Mouse (Mus musculus) hindbrain, embryonic 12.5 days (tissue): ENCODE data around the gene Lbx2. TPM values are rescaled to one million over a fixed set of nuclear protein-coding genes. Genes with fewer than 3 reads are reported as not detected.

Source experiments
- ATAC-seq: fragments of 200-750 bp; cut with Nextera tagmentation; 2 replicates; pipeline ENCODE4 v1.8.0; 2017; ENCODE audit warnings: moderate TSS enrichment; ENCODE audit not compliant: low FRiP score
- H3K27ac ChIP-seq: fragments of 300-500 bp; sonication (generic); 2 replicates; pipeline ENCODE4 v1.5.1; 2016; ENCODE audit warnings: mild to moderate bottlenecking
- H3K27me3 ChIP-seq: fragments of 300-500 bp; sonication (generic); 2 replicates; pipeline ENCODE4 v1.6.1; 2016; ENCODE audit warnings: mild to moderate bottlenecking
- H3K36me3 ChIP-seq: fragments of 300-500 bp; sonication (generic); 2 replicates; pipeline ENCODE4 v1.6.1; 2016; ENCODE audit warnings: mild to moderate bottlenecking
- H3K4me1 ChIP-seq: fragments of 300-500 bp; sonication (generic); 2 replicates; pipeline ENCODE4 v1.6.1; 2016
- H3K4me2 ChIP-seq: fragments of 300-500 bp; sonication (generic); replicated peaks from 2 replicates; pipeline ENCODE4 v1.6.1; 2016; ENCODE audit warnings: mild to moderate bottlenecking
- H3K4me3 ChIP-seq: fragments of 300-500 bp; sonication (generic); 2 replicates; pipeline ENCODE4 v1.5.1; 2016; ENCODE audit warnings: mild to moderate bottlenecking
- H3K9ac ChIP-seq: fragments of 300-500 bp; sonication (generic); 2 replicates; pipeline ENCODE4 v1.6.1; 2016; ENCODE audit warnings: mild to moderate bottlenecking, moderate library complexity
- H3K9me3 ChIP-seq: fragments of 300-500 bp; sonication (generic); replicated peaks from 2 replicates; pipeline ENCODE4 v1.6.1; 2016; ENCODE audit warnings: mild to moderate bottlenecking
- WGBS: fragments of 180-500 bp; shearing (Covaris S2); methylation state at CpG from one replicate; pipeline ENCODE4 v1.1.7; 2016; 5-methylcytosine and 5-hydroxymethylcytosine counted together
- microRNA counts: library from miRNA; unstranded; fragments of <30 nt; microRNA quantifications from one replicate; lab custom pipeline; 2017
- microRNA-seq: library from miRNA; unstranded; fragments of <30 nt; microRNA quantifications from one replicate; pipeline ENCODE4, GENCODE M21; 2017
- polyA plus RNA-seq: library from polyadenylated mRNA; unstranded; fragments of >200 nt; fragmentation: Nextera tagmentation; extraction: Ambion mirVana; gene quantifications from 2 replicates; pipeline ENCODE4 v1.2.1, GENCODE M21; 2016

The Lbx2 gene
- polyA plus RNA-seq, 1 experiment from 2014 or later, result not detected

DNA sequence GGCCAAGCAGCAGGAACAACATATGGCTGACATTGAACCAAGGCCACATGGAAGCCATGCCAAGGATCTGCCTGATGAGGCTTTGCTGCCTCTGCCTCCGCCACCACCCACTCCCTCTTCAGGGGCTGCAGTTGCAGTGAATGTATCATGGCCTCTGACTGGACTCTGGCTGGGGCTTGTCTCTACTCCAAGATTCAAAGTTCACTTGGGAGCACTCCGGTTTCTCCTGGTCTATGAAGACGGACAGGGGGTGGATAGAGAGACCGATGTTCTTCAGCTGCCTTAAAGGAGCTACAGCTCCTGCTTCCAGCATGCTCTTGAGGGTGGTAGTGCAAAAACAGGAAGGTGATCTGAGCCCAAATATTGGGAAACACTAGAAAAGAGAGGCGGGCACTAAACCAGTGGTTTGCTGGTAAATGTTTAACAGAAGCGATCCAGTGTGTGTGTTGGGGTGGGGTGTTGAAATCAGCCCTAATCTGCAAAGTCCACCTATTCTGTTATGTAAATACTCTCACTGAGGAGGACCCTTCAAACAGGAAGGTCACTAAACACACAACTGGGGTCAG is 45.4 kb downstream of the Lbx2 start:
- Histone ChIP-seq H3K27ac (no peak overlapping the region), H3K4me1 (peaks cover 18% of the 10 kb centered on the region), H3K36me3 (no peaks in the 10 kb centered on the region), H3K27me3 (peaks cover 16% of the 10 kb centered on the region), H3K4me3 (no peak overlapping the region), H3K9ac (no peak overlapping the region), H3K9me3 (no peaks in the 10 kb centered on the region), H3K4me2 (no peak overlapping the region)
- ATAC-seq, result no peak
- 73% methylated on average over 6 of the region's 6 CpGs for WGBS

DNA sequence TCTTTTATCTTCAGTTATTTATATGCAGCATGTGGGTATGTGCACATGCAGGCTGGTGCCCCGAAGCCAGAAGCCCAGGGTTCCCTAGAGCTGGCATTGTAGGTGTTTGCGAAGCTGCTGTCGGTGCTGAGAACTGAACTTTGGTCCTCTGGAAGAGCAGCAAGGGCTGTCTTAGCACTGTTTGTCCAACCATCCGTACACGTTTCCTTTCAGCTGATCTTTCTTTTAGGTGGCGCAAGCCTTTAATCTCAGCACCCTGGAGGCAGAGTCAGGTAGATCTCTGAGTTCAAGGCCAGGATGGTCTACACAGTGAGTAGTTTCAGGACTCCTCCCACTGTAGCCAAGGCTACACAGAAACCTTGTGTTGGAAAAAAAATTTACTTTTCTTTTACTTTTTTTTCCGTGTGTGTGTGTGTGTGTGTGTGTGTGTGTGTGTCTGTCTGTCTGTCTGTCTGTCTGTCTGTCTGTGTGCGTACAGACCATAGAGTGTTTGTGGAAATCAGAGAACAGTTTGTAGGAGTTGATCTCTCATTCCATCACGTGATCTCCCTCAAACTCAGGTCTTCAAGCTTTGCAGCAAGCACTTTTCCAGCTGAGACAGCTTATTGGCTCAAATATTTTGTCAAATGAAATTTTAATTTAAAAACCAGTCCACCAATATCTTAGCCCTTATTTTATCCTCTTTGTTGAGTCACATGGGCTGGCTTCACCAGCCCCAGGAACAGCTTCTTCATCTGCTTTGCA is 46.2 kb downstream of the Lbx2 start:
- peaks cover 16% of the 10 kb centered on the region for H3K27me3 ChIP-seq
- H3K4me1 ChIP-seq, result peaks cover 22% of the 10 kb centered on the region
- no peaks in the 10 kb centered on the region for H3K36me3 ChIP-seq
- H3K4me3 ChIP-seq, result no peak overlapping the region
- H3K9me3 ChIP-seq, result no peaks in the 10 kb centered on the region
- H3K9ac ChIP-seq, result no peak overlapping the region
- WGBS, result 89% methylated on average over 9 of the region's 9 CpGs
- no peak for ATAC-seq
- H3K4me2 ChIP-seq, result no peak overlapping the region
- no peak overlapping the region for H3K27ac ChIP-seq

DNA sequence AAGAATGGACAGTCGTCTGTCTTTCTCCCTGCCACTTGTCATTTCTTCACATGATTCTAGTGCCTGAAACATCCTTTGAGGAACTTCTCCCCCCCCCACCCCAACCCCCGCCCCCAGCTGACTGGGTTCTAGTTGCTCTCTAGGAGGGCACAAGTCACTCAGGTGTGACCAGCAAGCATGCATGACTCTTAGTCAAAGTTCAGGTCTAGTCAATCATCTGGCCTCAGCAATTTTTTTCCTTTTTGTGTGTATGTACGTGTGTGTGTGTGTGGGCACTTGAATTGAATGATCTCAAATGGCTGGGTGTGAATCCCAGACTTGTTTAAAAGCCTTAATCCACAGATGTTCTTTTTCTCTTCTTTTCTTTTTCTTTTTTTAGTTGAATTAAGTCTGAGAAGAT is 48.1 kb downstream of the Lbx2 start:
- Histone ChIP-seq H3K4me1 (peaks cover 41% of the 10 kb centered on the region), H3K36me3 (no peaks in the 10 kb centered on the region), H3K4me3 (no peak overlapping the region), H3K27me3 (peaks cover 16% of the 10 kb centered on the region), H3K27ac (no peak overlapping the region), H3K9me3 (no peaks in the 10 kb centered on the region), H3K9ac (no peak overlapping the region), H3K4me2 (no peak overlapping the region)
- WGBS, result 72% methylated on average over 3 of the region's 3 CpGs
- ATAC-seq, result no peak

DNA sequence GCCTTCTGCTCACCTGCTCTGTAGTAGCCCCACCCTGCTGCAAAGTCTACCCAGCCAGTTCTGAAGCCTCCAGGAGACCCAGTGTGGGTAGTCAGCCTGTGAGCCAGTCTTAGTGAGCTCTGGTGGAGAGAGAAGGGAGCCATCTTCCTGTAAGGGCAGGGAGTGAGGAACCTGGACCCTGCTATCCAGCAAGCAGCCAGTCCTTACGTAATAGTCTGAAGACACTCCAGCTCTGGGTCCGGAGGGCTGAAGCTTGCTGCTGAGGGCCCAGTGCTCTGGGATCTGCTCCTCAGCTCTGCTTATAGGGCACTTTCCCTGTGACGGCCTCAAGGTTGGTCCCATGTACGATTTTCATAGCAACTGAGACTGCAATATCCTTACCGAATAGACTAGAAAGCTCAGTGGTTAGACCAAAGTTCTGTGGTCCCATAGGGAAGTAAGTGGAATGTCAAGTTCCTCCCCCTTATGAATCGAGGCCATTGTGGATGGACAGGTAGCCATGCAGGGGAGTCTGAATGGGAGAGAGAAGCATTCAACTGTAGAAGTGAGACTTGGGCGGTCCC is 48.9 kb downstream of the Lbx2 start, which contains the start of gene Rtkn:
TSS of gene Rtkn (plus strand) at position 513 of the 563 bp plus-strand sequence.
- Histone ChIP-seq H3K9me3 (no peaks in the 10 kb centered on the region), H3K4me3 (peak within 1 kb of the TSS; percentile 41), H3K4me1 (peaks cover 42% of the 10 kb centered on the region), H3K4me2 (peak within 1 kb of the TSS; percentile 72), H3K27me3 (peaks cover 16% of the 10 kb centered on the region), H3K27ac (peak within 1 kb of the TSS; percentile 93), H3K9ac (peak within 1 kb of the TSS; percentile 70), H3K36me3 (no peaks in the 10 kb centered on the region)
- WGBS, result 55% methylated on average over 7 of the region's 7 CpGs
- no peak for ATAC-seq

DNA sequence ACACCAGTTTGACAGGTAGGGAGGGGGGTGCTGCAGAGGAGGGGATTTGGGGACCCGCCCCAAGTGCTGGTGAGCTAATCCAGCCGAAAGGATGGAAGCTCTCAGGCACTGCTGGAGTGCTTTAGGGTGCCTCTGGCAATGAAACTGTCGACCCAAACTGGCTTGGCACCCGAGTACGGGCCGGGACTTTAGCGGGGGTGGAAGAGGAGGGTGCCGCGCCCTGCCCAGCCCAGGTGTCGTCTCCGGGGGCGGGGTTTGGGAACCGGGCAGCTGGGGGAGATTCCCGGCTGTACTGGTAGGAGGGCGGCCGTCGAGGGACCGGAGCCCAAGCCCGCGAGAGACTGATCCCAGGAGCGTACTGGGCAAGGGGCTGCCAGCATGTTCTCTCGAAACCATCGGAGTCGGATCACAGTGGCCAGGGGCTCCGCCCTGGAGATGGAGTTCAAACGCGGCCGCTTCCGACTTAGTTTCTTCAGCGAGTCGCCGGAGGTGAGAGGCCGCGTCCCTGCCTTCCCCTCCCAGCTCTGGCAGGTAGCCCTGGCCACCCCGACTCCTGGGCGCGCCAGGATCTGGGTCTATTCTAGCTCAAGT is 49.5 kb downstream of the Lbx2 start:
- Histone ChIP-seq H3K4me2 (peak overlapping the region; percentile 72), H3K9ac (peak overlapping the region; percentile 70), H3K4me3 (peak overlapping the region; percentile 41), H3K36me3 (no peaks in the 10 kb centered on the region), H3K27ac (peak overlapping the region; percentile 93; the same call in 1 of the 2 replicates), H3K4me1 (peaks cover 42% of the 10 kb centered on the region), H3K27me3 (peaks cover 16% of the 10 kb centered on the region), H3K9me3 (no peaks in the 10 kb centered on the region)
- no peak for ATAC-seq
- WGBS, result 3% methylated on average over 37 of the region's 37 CpGs

DNA sequence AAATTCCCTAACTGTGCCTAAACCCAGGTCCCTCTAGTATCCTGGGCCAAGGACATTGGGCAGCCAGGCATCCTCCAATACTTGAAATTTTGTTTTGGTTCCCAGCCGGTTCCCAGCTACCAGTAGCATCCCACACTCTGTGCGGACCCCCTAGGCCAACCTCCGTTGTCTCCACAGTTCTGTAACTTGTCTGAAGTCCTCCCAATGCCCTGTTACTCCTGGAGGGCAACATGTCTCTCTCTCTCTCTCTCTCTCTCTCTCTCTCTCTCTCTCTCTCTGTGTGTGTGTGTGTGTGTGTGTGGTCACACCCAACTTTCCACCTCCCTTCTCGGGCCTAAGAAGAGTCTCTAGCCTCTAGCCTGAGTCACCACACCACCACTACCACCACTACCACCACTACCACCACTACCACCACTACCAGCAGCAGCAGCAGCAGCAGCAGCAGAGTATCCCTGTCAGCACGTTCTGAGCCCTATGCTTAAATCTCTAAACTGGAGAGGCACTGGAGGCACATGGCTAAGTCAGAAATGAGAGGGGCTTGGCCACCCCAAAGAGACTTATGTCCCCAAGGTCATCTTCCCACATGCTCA is 50.2 kb downstream of the Lbx2 start:
- Histone ChIP-seq H3K4me3 (peak overlapping the region; percentile 41), H3K9ac (peak overlapping the region; percentile 70), H3K27me3 (peaks cover 16% of the 10 kb centered on the region), H3K36me3 (no peaks in the 10 kb centered on the region), H3K4me1 (peaks cover 45% of the 10 kb centered on the region), H3K4me2 (peak overlapping the region; percentile 72), H3K27ac (peak overlapping the region; percentile 93), H3K9me3 (no peaks in the 10 kb centered on the region)
- peak; percentile 7; the same call in 1 of the 2 replicates for ATAC-seq
- 6% methylated on average over 5 of the region's 5 CpGs for WGBS

DNA sequence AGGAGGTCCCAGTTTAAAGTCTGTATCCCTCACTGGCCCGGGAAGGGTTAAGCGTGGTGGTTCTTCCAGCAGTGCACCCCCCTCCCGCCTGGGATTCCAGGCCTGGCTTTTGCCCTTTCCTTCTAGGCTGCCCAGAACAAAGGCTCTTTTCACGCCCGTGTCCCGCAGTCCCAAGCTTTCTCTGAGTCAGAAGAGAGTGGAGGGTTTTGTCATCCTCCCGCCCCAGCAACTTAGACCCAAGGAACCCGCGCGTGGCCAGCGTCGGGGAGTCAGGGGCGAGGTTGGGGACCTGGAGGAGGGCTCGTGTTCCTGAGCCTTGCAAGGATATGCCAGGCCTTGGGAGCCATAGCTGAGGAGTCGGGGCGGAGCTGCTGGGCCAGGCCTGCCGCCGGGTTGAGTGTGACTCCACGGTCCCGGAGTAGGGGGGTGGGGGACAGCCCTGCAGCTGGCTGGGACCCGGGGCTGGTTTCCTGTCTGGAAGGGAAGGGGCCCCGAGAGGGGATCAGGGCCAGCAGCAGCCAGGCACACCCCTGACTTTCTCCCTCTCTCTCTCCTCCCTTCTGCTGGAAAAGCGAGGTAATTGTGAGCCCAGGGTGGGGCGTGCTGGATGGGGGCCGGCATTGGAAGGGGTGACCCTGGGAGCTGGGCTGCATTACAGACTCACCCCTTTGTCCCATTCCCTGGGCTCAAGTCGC is 50.9 kb downstream of the Lbx2 start:
- H3K27ac ChIP-seq, result peak overlapping the region; percentile 93
- H3K4me1 ChIP-seq, result peaks cover 52% of the 10 kb centered on the region
- H3K9me3 ChIP-seq, result no peaks in the 10 kb centered on the region
- WGBS, result under 1% methylated on average over 26 of the region's 26 CpGs
- H3K36me3 ChIP-seq, result no peaks in the 10 kb centered on the region
- H3K4me2 ChIP-seq, result peak overlapping the region; percentile 72
- H3K27me3 ChIP-seq, result peaks cover 16% of the 10 kb centered on the region
- peak overlapping the region; percentile 41 for H3K4me3 ChIP-seq
- peak overlapping the region; percentile 70 for H3K9ac ChIP-seq
- peak; percentile 85 for ATAC-seq

DNA sequence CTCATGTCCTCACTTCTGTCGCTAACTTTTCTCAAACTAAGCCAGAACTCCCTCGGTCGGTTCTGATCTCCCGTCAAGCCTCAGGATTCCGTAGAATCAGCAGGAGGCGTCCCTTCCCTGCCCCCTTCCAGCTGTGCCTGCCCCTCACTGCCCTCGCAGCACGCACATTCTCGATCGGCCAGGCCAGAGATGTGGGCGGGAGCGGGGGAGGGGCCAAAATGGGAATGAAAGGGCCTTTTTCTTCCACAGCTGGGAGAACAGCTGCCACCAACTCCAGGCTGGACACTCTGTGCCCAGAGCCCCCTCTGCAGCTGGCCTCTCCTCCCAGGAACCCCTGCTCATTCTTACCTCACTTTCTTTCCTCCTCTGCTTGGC is 51.4 kb downstream of the Lbx2 start:
- peaks cover 57% of the 10 kb centered on the region for H3K4me1 ChIP-seq
- H3K36me3 ChIP-seq, result no peaks in the 10 kb centered on the region
- peak overlapping the region; percentile 41 for H3K4me3 ChIP-seq
- H3K9me3 ChIP-seq, result no peaks in the 10 kb centered on the region
- under 1% methylated on average over 12 of the region's 12 CpGs for WGBS
- H3K27me3 ChIP-seq, result peaks cover 16% of the 10 kb centered on the region
- peak; percentile 66 for ATAC-seq
- H3K9ac ChIP-seq, result peak overlapping the region; percentile 70
- peak overlapping the region; percentile 93 for H3K27ac ChIP-seq
- H3K4me2 ChIP-seq, result peak overlapping the region; percentile 72

MicroRNA genes within 50 kb of the gene (microRNA counts, 519-probe panel; counts per million panel counts)
- microRNA mmu-miR-3470a+mmu-miR-3470b (lab: Ali Mortazavi, UCI), result 470 counts per million, percentile 58 among the panel's probes with 10 or more counts

Small RNA genes lying within 50 kb of the gene (microRNA-seq; reads per million reads assigned to microRNA genes)
- gene Mir3470a (not detected), gene Mir7040 (not detected)

Other genes with a start within 250 kb of the Lbx2 start
- 10.8 and 10.9 TPM in 2 replicates for gene Sema4f, start 146.6 kb upstream of the Lbx2 start, polyA plus RNA-seq
- gene M1ap, start 139.5 kb upstream of the Lbx2 start, polyA plus RNA-seq, result 0.20 and 1.1 TPM in 2 replicates
- 8.5 and 10.3 TPM in 2 replicates for gene Dok1, start 52.9 kb upstream of the Lbx2 start, polyA plus RNA-seq
- 16.8 and 19.2 TPM in 2 replicates for gene Loxl3, start 52.2 kb upstream of the Lbx2 start, polyA plus RNA-seq
- 149 and 158 TPM in 2 replicates for gene Aup1, start 31.8 kb upstream of the Lbx2 start, polyA plus RNA-seq
- gene Htra2, start 31.1 kb upstream of the Lbx2 start, polyA plus RNA-seq, result 59.9 and 63.4 TPM in 2 replicates
- 0.76 and 1.2 TPM in 2 replicates for gene Dqx1, start 28.5 kb upstream of the Lbx2 start, polyA plus RNA-seq
- gene Tlx2, start 16.1 kb upstream of the Lbx2 start, polyA plus RNA-seq, result 4.4 and 6.0 TPM in 2 replicates
- 39.1 and 39.5 TPM in 2 replicates for gene Pcgf1, start 8.5 kb upstream of the Lbx2 start, polyA plus RNA-seq
- gene Ccdc142, start 15.2 kb downstream of the Lbx2 start, polyA plus RNA-seq, result 3.3 and 3.9 TPM in 2 replicates
- gene Gm42688, start 15.2 kb downstream of the Lbx2 start, polyA plus RNA-seq, result 3.6 and 5.0 TPM in 2 replicates
- 110 and 124 TPM in 2 replicates for gene Mrpl53, start 22.7 kb downstream of the Lbx2 start, polyA plus RNA-seq
- gene Mogs, start 29.1 kb downstream of the Lbx2 start, polyA plus RNA-seq, result 42.6 TPM in 2 replicates
- gene Wbp1, start 35.2 kb downstream of the Lbx2 start, polyA plus RNA-seq, result 206 and 212 TPM in 2 replicates
- gene Ino80b, start 39.1 kb downstream of the Lbx2 start, polyA plus RNA-seq, result 19.6 and 19.9 TPM in 2 replicates
- 40.7 and 42.6 TPM in 2 replicates for gene Rtkn, start 49.1 kb downstream of the Lbx2 start, polyA plus RNA-seq
- gene Wdr54, start 70.0 kb downstream of the Lbx2 start, polyA plus RNA-seq, result 11.2 and 11.5 TPM in 2 replicates
- 4.4 and 5.2 TPM in 2 replicates for gene 1700003E16Rik, start 70.0 kb downstream of the Lbx2 start, polyA plus RNA-seq
- gene Dctn1, start 79.6 kb downstream of the Lbx2 start, polyA plus RNA-seq, result 158 and 168 TPM in 2 replicates
- gene Slc4a5, start 133.5 kb downstream of the Lbx2 start, polyA plus RNA-seq, result 5.0 and 6.1 TPM in 2 replicates
- 29.8 and 30.0 TPM in 2 replicates for gene Mthfd2, start 239.5 kb downstream of the Lbx2 start, polyA plus RNA-seq
- gene Mob1a, start 239.6 kb downstream of the Lbx2 start, polyA plus RNA-seq, result 52.5 and 55.4 TPM in 2 replicates